Mouse (Mus musculus): ENCODE results near the gene Cnn1.
"Not testable (repeated sequence)": the region's sequence is repeated elsewhere in the genome, so short reads cannot be mapped to it uniquely, and the experiment has no call there.

Gene Cnn1

GRCm38 (mm10) chr9:22075778-22076177 is 23.2 kb upstream of the Cnn1 start:
- DNase-seq (ENCODE audit: low spot score in 2 of 2): not testable (repeated sequence)

- no peak for DNase-seq (ENCODE audit: low spot score in 2 of 2)
These were observed 22.8 kb upstream of the Cnn1 start for GRCm38 (mm10) chr9:22076223-22076622.

- DNase-seq (ENCODE audit: low spot score in 2 of 2): no peak
These were observed 14.4 kb upstream of the Cnn1 start for GRCm38 (mm10) chr9:22084667-22085021.

- DNase-seq (ENCODE audit: low spot score in 2 of 2): peak; percentile 98 to 99
These were observed 13.8 kb upstream of the Cnn1 start, which contains the start of gene Ecsit for GRCm38 (mm10) chr9:22085022-22085834. Gene Ecsit, minus strand, starts transcription at chr9:22085438.

GRCm38 (mm10) chr9:22086012-22086411 is 13.0 kb upstream of the Cnn1 start:
- DNase-seq (ENCODE audit: low spot score in 2 of 2): no peak

DNA sequence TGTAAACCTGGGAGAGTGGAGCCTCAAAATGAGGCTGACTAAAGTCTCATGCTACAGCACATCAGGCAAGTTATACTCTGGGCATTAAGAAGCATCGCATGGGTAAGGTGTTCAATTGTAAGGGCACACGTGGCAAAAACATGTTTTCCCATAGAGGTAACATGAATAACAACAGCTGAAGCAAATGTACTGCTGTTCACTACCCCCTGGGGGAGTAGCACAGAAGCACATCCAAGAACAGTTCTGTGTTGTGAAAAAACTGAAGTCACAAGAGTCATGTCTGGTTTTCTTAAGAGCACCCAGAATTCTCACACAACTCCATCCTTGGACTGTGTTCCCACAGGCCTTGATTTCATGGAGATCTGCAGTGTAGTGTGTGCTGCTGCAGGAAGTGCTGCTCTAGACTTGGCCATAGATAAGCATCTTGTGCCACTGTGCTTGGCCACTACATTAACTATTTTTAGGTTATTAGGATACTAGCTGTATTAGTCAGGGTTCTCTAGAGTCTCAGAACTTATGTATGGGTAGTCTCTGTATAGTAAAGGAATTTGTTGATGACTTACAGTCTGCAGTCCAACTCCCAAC is 11.9 kb upstream of the Cnn1 start:
- no peak for DNase-seq (ENCODE audit: low spot score in 2 of 2)

DNA sequence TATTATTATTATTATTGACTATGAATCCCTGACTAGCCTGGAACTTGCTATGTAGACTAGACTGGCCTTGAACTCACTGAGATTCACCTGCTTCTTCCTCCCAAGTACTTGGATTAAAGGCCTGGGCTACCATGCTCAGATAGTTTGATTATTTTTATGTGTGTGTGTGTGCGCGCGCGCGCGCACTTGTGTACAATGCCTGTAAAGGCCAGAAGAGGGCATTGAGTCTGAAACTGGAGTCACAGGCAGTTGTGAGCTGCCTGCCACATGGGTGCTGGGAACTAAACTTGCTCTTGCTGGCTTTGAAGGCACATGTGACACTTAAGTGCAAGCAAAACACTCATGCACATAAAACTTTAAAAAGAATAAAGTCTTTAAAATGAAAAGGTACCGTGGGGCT is 9.7 kb upstream of the Cnn1 start:
- DNase-seq (ENCODE audit: low spot score in 2 of 2): no peak

- DNase-seq (ENCODE audit: low spot score in 2 of 2): no peak
These were observed 9.0 kb upstream of the Cnn1 start for GRCm38 (mm10) chr9:22089986-22090385.

DNA sequence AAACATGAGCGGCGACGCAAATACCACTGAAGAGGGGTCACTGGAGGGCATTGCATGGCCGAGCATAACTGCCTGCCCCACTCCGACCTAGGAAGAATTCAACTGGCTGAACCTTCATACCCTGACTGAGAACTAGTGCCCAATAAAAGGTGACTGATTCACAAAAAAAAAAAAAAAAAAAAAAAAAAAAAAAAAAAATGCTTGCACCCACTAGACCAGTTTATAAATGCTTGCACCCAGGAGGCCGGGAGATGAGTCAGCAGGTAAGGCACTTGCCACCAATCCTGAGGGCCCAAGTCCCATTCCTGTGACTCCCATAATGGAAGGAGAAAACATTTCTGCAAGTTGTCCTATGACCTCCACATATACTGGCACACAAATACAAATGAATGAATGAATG is 6.3 kb upstream of the Cnn1 start:
- no peak for DNase-seq (ENCODE audit: low spot score in 2 of 2)

GRCm38 (mm10) chr9:22095854-22096307 is 3.1 kb upstream of the Cnn1 start:
- DNase-seq (ENCODE audit: low spot score in 2 of 2): peak; percentile 67 to 76

- DNase-seq (ENCODE audit: low spot score in 2 of 2): no peak
These were observed 906 bp downstream of the Cnn1 start for GRCm38 (mm10) chr9:22099922-22100321.

- DNase-seq (ENCODE audit: low spot score in 2 of 2): no peak
These were observed 9.2 kb downstream of the Cnn1 start for GRCm38 (mm10) chr9:22108194-22108593.

GRCm38 (mm10) chr9:22115635-22116034 is 16.6 kb downstream of the Cnn1 start:
- no peak for DNase-seq (ENCODE audit: low spot score in 2 of 2)

GRCm38 (mm10) chr9:22116086-22116485 is 17.1 kb downstream of the Cnn1 start:
- DNase-seq (ENCODE audit: low spot score in 2 of 2): no peak

GRCm38 (mm10) chr9:22116740-22117426 is 17.9 kb downstream of the Cnn1 start, which contains the start of gene Elof1:
Gene Elof1, minus strand, starts transcription at chr9:22117172.
- peak; percentile 97 for DNase-seq (ENCODE audit: low spot score in 2 of 2)

GRCm38 (mm10) chr9:22117754-22118456 is 18.9 kb downstream of the Cnn1 start:
- peak; percentile 57 to 64 for DNase-seq (ENCODE audit: low spot score in 2 of 2)

DNA sequence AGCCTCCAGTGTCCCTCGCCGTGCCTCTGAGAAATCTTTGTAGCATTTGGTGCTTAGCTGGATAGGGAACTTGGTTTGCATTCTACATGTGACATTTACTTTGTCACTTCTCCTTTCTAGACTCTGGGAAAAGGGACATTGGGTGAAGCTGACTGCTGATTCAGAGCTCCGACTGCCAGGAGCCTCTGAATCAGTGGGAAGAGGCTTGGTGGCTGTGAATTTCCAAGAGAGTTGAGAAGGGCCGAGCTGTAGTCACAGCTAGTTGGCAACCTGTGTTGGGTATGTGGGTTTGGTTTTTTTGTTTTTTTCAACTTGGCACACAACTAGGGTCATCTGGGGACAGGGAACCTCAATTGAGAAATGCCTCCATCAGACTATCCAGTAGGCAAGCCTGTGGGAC is 20.5 kb downstream of the Cnn1 start:
- DNase-seq (ENCODE audit: low spot score in 2 of 2): peak in 1 of 2 experiments; percentile 54

- DNase-seq (ENCODE audit: low spot score in 2 of 2): no peak
These were observed 22.5 kb downstream of the Cnn1 start for GRCm38 (mm10) chr9:22121545-22121944.

DNA sequence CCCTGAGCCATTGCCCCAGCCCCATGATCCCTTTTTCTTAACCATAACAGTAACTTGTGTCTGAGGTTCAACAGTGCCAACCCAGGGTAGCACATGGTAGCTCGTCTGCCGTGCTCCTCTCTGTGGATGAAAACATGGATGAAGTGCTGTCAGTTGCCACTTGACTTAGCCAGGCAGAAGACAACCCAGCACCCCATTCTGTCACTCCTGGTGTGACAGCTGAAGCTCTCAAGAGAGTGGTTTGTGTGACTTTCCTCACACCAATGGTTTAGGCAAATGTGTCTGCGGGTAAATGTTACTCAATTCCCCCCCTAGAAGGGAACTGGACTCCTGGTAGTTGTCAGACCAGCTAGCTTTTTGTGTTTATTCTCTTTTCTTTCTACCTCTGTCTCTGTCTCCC is 23.0 kb downstream of the Cnn1 start:
- DNase-seq (ENCODE audit: low spot score in 2 of 2): no peak

GRCm38 (mm10) chr9:22123069-22123609 is 24.1 kb downstream of the Cnn1 start:
- no peak for DNase-seq (ENCODE audit: low spot score in 2 of 2)

DNA sequence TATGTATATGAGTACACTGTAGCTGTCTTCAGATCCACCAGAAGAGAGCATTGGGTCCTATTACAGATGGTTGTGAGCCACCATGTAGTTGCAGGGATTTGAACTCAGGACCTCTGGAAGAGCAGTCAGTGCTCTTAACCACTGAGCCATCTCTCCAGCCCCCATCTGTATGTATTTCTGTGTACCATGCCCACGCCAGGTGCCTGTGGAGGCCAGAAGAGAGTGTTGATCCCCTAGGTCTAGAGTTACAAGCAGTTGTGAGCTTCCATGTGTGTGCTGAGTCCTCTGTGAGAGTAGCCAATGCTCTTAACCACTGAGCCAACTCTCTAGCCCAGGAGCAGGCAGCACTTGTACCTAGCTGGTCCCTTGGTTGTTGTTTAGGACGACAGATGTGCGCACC is 25.2 kb downstream of the Cnn1 start:
- DNase-seq (ENCODE audit: low spot score in 2 of 2): no peak

All from right cerebral cortex, postnatal 10 days (tissue).